Mouse (Mus musculus) forebrain, embryonic 10.5 days (tissue): ENCODE results near the gene Dppa2. TPM values are rescaled to one million over a fixed set of nuclear protein-coding genes. Genes with fewer than 3 reads are reported as not detected.

Source experiments
- DNase-seq: peaks from one replicate; pipeline ENCODE4 v3.0.0-alpha.2; 2017; ENCODE audit warnings: low spot score; ENCODE audit errors: extremely low spot score
- H3K27ac ChIP-seq: fragments of 300-500 bp; sonication (generic); 2 replicates; pipeline ENCODE4 v1.5.1; 2016; ENCODE audit warnings: mild to moderate bottlenecking
- H3K27me3 ChIP-seq: fragments of 300-500 bp; sonication (generic); 2 replicates; pipeline ENCODE4 v1.6.1; 2016; ENCODE audit warnings: mild to moderate bottlenecking; ENCODE audit not compliant: poor library complexity, severe bottlenecking
- H3K36me3 ChIP-seq: fragments of 300-500 bp; sonication (generic); replicated peaks from 2 replicates; pipeline ENCODE4 v1.6.1; 2016; ENCODE audit warnings: mild to moderate bottlenecking, moderate library complexity
- H3K4me1 ChIP-seq: fragments of 300-500 bp; sonication (generic); 2 replicates; pipeline ENCODE4 v1.6.1; 2016
- H3K4me3 ChIP-seq: fragments of 300-500 bp; sonication (generic); 2 replicates; pipeline ENCODE4 v1.5.1; 2016; ENCODE audit warnings: mild to moderate bottlenecking, moderate library complexity
- H3K9me3 ChIP-seq: fragments of 300-500 bp; sonication (generic); 2 replicates; pipeline ENCODE4 v1.6.1; 2016; ENCODE audit warnings: mild to moderate bottlenecking, moderate library complexity
- WGBS: fragments of 180-500 bp; shearing (Covaris S2); methylation state at CpG from one replicate; pipeline ENCODE4 v1.1.7; 2016; 5-methylcytosine and 5-hydroxymethylcytosine counted together
- polyA plus RNA-seq: library from polyadenylated mRNA; unstranded; fragments of >200 nt; fragmentation: Nextera tagmentation; extraction: Ambion mirVana; gene quantifications from 2 replicates; pipeline ENCODE4 v1.2.1, GENCODE M21; 2016

Dppa2 gene
- polyA plus RNA-seq, 1 experiment from 2014 or later: not detected

DNA sequence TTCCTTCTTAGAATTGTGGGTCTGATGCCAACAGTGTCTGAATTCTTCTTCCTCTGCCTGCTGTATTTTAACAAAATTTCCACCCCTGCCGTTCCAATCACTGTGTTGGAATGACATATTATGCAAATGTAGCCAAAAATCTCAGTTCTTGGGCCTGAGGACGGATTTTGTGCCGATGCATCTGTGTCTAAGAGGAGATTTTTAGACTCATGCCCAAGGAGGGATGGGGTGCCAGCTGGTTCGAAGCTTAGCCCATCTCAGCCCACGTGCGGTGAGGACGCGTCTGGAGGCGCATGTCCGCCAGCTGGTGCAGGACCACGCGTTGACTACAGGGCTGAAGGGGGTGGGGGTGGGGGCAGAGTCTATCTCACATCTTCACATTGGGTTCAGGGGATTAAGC is 57.2 kb downstream of the Dppa2 start:
- H3K9me3 ChIP-seq: 0 out of 2 replicates have a peak, but pooled peaks cover 3% of the 10 kb centered on the region
- H3K27ac ChIP-seq: no peak overlapping the region
- H3K27me3 ChIP-seq: no peaks in the 10 kb centered on the region
- WGBS: 95% methylated on average over 12 of the region's 12 CpGs
- no peak for DNase-seq
- H3K4me1 ChIP-seq: no peaks in the 10 kb centered on the region
- H3K36me3 ChIP-seq: no peaks in the 10 kb centered on the region
- no peak overlapping the region for H3K4me3 ChIP-seq

DNA sequence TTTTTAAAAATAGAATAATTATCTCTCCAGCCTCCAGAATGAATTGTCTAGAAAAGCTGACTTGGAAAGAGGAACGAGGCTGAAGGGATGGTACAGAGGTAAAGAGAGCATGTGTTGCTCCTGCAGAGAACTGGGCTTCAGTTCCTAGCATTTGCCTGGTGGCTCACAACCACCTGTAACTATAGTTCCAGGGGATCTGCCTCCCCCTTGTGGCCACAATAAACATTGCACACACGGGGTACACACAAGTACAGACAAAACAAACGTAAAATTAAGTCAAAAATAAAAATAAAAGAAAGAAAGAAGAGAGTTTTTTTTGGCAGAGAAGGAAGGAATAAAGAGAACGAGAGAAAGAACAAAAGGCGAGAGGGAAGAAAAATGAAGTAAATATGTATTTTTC is 63.1 kb downstream of the Dppa2 start:
- Histone ChIP-seq H3K4me3 (no peak overlapping the region), H3K4me1 (no peaks in the 10 kb centered on the region), H3K27ac (no peak overlapping the region), H3K36me3 (no peaks in the 10 kb centered on the region), H3K9me3 (no peaks in the 10 kb centered on the region), H3K27me3 (no peaks in the 10 kb centered on the region)
- DNase-seq: no peak
- 88% methylated on average over 5 of the region's 5 CpGs for WGBS

DNA sequence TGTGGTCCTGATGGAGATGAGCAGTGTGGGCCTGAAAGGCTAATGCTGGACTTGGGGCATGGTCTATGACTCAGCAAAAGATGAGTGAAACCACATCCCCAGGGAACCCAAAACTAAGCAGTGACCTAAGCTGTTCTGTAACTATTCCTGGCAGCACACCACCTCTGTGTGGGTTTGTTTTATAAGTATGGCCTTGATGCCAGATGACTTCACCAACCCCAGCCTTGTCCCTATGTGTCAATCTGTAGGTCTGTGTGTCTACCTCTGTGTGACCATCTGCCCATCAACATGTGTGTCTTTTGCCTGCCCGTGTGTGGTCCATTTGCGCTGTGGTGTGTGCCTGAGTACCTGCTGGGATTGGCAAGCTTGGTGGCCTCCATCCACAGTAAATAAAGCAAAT is 64.4 kb downstream of the Dppa2 start:
- Histone ChIP-seq H3K9me3 (no peaks in the 10 kb centered on the region), H3K27ac (no peak overlapping the region), H3K27me3 (no peaks in the 10 kb centered on the region), H3K4me3 (no peak overlapping the region), H3K4me1 (no peaks in the 10 kb centered on the region), H3K36me3 (no peaks in the 10 kb centered on the region)
- DNase-seq: no peak
- WGBS: 92% methylated on average over 2 of the region's 2 CpGs

Other genes starting within 250 kb of the Dppa2 start
- not detected in 2 replicates for gene Dppa4, start 20.2 kb upstream of the Dppa2 start, polyA plus RNA-seq
- not detected in 2 replicates for gene Gm5485, start 108.5 kb downstream of the Dppa2 start, polyA plus RNA-seq
- gene Morc1, start 127.3 kb downstream of the Dppa2 start, polyA plus RNA-seq: not detected in 2 replicates